Mouse (Mus musculus) embryonic fibroblast, embryonic 13.5 days (primary cell): ENCODE data around the gene Srp72.

Source experiments
- CTCF ChIP-seq: IDR thresholded peaks from 2 replicates; pipeline ENCODE4 v1.5.1; 2011; ENCODE audit warnings: mild to moderate bottlenecking, control low read depth, low read length, moderate library complexity, borderline replicate concordance; ENCODE audit not compliant: insufficient read depth
- POLR2A ChIP-seq: IDR thresholded peaks from 2 replicates; pipeline ENCODE4 v1.6.1; 2011; ENCODE audit warnings: low read depth, mild to moderate bottlenecking, control low read depth, low read length, moderate library complexity

DNA sequence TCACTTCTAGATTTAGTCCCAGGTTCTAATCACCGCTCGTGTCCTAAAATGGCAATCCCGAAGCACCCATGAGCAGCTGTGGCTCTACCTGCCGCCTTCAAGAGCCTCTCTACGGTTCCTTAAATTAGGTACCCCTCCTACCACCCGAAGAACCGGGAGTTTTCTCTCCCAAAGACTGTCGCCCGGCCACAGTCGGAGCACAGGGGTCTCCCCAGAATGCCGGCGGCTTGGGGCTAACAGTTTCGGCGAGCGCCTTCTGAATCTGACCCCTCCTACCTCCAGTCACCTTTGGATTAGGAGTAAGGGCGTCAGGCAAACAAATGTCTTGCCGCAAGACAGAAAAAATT is 303 bp upstream of the Srp72 start:
- no peak for TF ChIP-seq POLR2A
- TF ChIP-seq CTCF, result no peak
